Mouse (Mus musculus) ovary, adult 18-20 months (tissue): Measurements from ENCODE around the gene Esd.

ENCODE experiments used
- DNase-seq: peaks from one replicate; pipeline ENCODE4 v3.0.0; 2022; ENCODE audit warnings: low spot score, mixed read lengths

Esd gene

GRCm38 (mm10) chr14:74794931-74795330 lies 62.8 kb downstream of the Esd start:
- DNase-seq = peak; percentile 19

- no peak for DNase-seq
These were observed 65.4 kb downstream of the Esd start for GRCm38 (mm10) chr14:74797386-74798062.

GRCm38 (mm10) chr14:74798063-74798890 lies 66.2 kb downstream of the Esd start:
- no peak for DNase-seq
